Mouse (Mus musculus) neural tube, embryonic 13.5 days (tissue): ENCODE data around the gene Sugt1. TPM values are rescaled to one million over a fixed set of nuclear protein-coding genes. Genes with fewer than 3 reads are reported as not detected.

Source experiments
- ATAC-seq: fragments of 200-750 bp; cut with Nextera tagmentation; 2 replicates; pipeline ENCODE4 v1.8.0; 2017; ENCODE audit warnings: low read depth, mild to moderate bottlenecking, moderate TSS enrichment, moderate library complexity
- H3K27ac ChIP-seq: fragments of 300-500 bp; sonication (generic); replicated peaks from 2 replicates; pipeline ENCODE4 v1.5.1; 2015; ENCODE audit warnings: moderate library complexity, mild to moderate bottlenecking, inconsistent platforms
- H3K27me3 ChIP-seq: fragments of 300-500 bp; sonication (generic); 2 replicates; pipeline ENCODE4 v1.6.1; 2015; ENCODE audit warnings: mild to moderate bottlenecking, inconsistent platforms
- H3K36me3 ChIP-seq: fragments of 300-500 bp; sonication (generic); 2 replicates; pipeline ENCODE4 v1.6.1; 2015; ENCODE audit warnings: mild to moderate bottlenecking, inconsistent platforms
- H3K4me1 ChIP-seq: fragments of 300-500 bp; sonication (generic); replicated peaks from 2 replicates; pipeline ENCODE4 v1.6.1; 2015; ENCODE audit warnings: inconsistent platforms
- H3K4me2 ChIP-seq: fragments of 300-500 bp; sonication (generic); 2 replicates; pipeline ENCODE4 v1.6.1; 2015; ENCODE audit warnings: inconsistent platforms, mild to moderate bottlenecking, moderate library complexity
- H3K4me3 ChIP-seq: fragments of 300-500 bp; sonication (generic); 2 replicates; pipeline ENCODE4 v1.5.1; 2015; ENCODE audit warnings: mild to moderate bottlenecking, inconsistent platforms
- H3K9ac ChIP-seq: fragments of 300-500 bp; sonication (generic); 2 replicates; pipeline ENCODE4 v1.6.1; 2015; ENCODE audit warnings: moderate library complexity, mild to moderate bottlenecking, inconsistent platforms
- H3K9me3 ChIP-seq: fragments of 300-500 bp; sonication (generic); 2 replicates; pipeline ENCODE4 v1.6.1; 2016; ENCODE audit warnings: inconsistent platforms
- WGBS: fragments of 180-500 bp; shearing (Covaris S2); methylation state at CpG from one replicate; pipeline ENCODE4 v1.1.7; 2015; 5-methylcytosine and 5-hydroxymethylcytosine counted together
- polyA plus RNA-seq: library from polyadenylated mRNA; unstranded; fragments of >200 nt; fragmentation: Nextera tagmentation; extraction: Ambion mirVana; gene quantifications from 2 replicates; pipeline ENCODE4 v1.2.1, GENCODE M21; 2015

Gene Sugt1
- polyA plus RNA-seq, 1 experiment from 2014 or later, result 140 TPM

- Histone ChIP-seq H3K27me3 (no peaks in the 10 kb centered on the region), H3K4me3 (no peak overlapping the region), H3K4me2 (peak overlapping the region; percentile 47), H3K9me3 (no peaks in the 10 kb centered on the region), H3K27ac (peak overlapping the region; percentile 66), H3K4me1 (peaks cover 47% of the 10 kb centered on the region), H3K9ac (peak overlapping the region; percentile 23; the same call in 1 of the 2 replicates), H3K36me3 (no peaks in the 10 kb centered on the region)
- ATAC-seq, result 0 out of 2 replicates have a peak, but pooled peaks have one; percentile 9
- 20% methylated on average over 5 of the region's 5 CpGs for WGBS
Measured at GRCm38 (mm10) chr14:79660467-79660866, 73.0 kb downstream of the Sugt1 start.

- Histone ChIP-seq H3K9ac (peak overlapping the region; percentile 48), H3K36me3 (no peaks in the 10 kb centered on the region), H3K4me1 (peaks cover 47% of the 10 kb centered on the region), H3K4me2 (peak overlapping the region; percentile 47), H3K9me3 (no peaks in the 10 kb centered on the region), H3K27ac (peak overlapping the region; percentile 66), H3K4me3 (peak overlapping the region; percentile 26), H3K27me3 (no peaks in the 10 kb centered on the region)
- ATAC-seq, result peak; percentile 49; the same call in 1 of the 2 replicates
- 18% methylated on average over 33 of the region's 33 CpGs for whole genome bisulfite sequencing
Measured at GRCm38 (mm10) chr14:79661005-79661917, 73.8 kb downstream of the Sugt1 start.

GRCm38 (mm10) chr14:79662001-79662400, 74.5 kb downstream of the Sugt1 start, which contains the start of gene Cnmd:
TSS of gene Cnmd (minus strand) at chr14:79662170.
- Histone ChIP-seq H3K27ac (peak within 1 kb of the TSS; percentile 66), H3K4me2 (peak within 1 kb of the TSS; percentile 47), H3K27me3 (no peaks in the 10 kb centered on the region), H3K4me1 (peaks cover 47% of the 10 kb centered on the region), H3K9me3 (no peaks in the 10 kb centered on the region), H3K9ac (peak within 1 kb of the TSS; percentile 48), H3K36me3 (no peaks in the 10 kb centered on the region), H3K4me3 (peak within 1 kb of the TSS; percentile 26)
- WGBS, result 65% methylated on average over 4 of the region's 4 CpGs
- ATAC-seq, result no peak

GRCm38 (mm10) chr14:79671008-79671407, 83.5 kb downstream of the Sugt1 start:
- Histone ChIP-seq H3K9ac (no peak overlapping the region), H3K36me3 (no peaks in the 10 kb centered on the region), H3K4me3 (no peak overlapping the region), H3K27me3 (no peaks in the 10 kb centered on the region), H3K9me3 (peaks cover 5% of the 10 kb centered on the region), H3K27ac (no peak overlapping the region), H3K4me2 (no peak overlapping the region), H3K4me1 (peaks cover 27% of the 10 kb centered on the region)
- WGBS, result 86% methylated on average over 3 of the region's 3 CpGs
- no peak for ATAC-seq

GRCm38 (mm10) chr14:79672567-79672966, 85.1 kb downstream of the Sugt1 start:
- Histone ChIP-seq H3K4me1 (peaks cover 40% of the 10 kb centered on the region), H3K27me3 (no peaks in the 10 kb centered on the region), H3K4me2 (no peak overlapping the region), H3K9me3 (peaks cover 5% of the 10 kb centered on the region), H3K9ac (no peak overlapping the region), H3K27ac (peak overlapping the region; percentile 62), H3K36me3 (no peaks in the 10 kb centered on the region), H3K4me3 (no peak overlapping the region)
- WGBS, result 30% methylated on average over 5 of the region's 5 CpGs
- ATAC-seq, result no peak

- Histone ChIP-seq H3K9ac (no peak overlapping the region), H3K4me2 (no peak overlapping the region), H3K4me3 (no peak overlapping the region), H3K4me1 (peaks cover 40% of the 10 kb centered on the region), H3K36me3 (no peaks in the 10 kb centered on the region), H3K9me3 (peaks cover 5% of the 10 kb centered on the region), H3K27ac (peak overlapping the region; percentile 62), H3K27me3 (no peaks in the 10 kb centered on the region)
- ATAC-seq, result peak; percentile 62
- 31% methylated on average over 17 of the region's 17 CpGs for WGBS
Measured at GRCm38 (mm10) chr14:79673083-79674013, 85.9 kb downstream of the Sugt1 start.

- no peak for ATAC-seq
- Histone ChIP-seq H3K4me3 (no peak overlapping the region), H3K27ac (peak overlapping the region; percentile 42; the same call in 1 of the 2 replicates), H3K36me3 (no peaks in the 10 kb centered on the region), H3K9ac (no peak overlapping the region), H3K4me1 (peaks cover 40% of the 10 kb centered on the region), H3K4me2 (no peak overlapping the region), H3K27me3 (no peaks in the 10 kb centered on the region), H3K9me3 (no peaks in the 10 kb centered on the region)
- 48% methylated on average over 15 of the region's 15 CpGs for WGBS
Measured at GRCm38 (mm10) chr14:79677108-79677753, 89.7 kb downstream of the Sugt1 start.

- WGBS, result 52% methylated on average over 14 of the region's 14 CpGs
- Histone ChIP-seq H3K36me3 (no peaks in the 10 kb centered on the region), H3K27me3 (no peaks in the 10 kb centered on the region), H3K9me3 (no peaks in the 10 kb centered on the region), H3K4me3 (no peak overlapping the region), H3K4me1 (peaks cover 31% of the 10 kb centered on the region), H3K9ac (no peak overlapping the region), H3K4me2 (no peak overlapping the region), H3K27ac (no peak overlapping the region)
- ATAC-seq, result no peak
Measured at GRCm38 (mm10) chr14:79677891-79678687, 90.6 kb downstream of the Sugt1 start.

- no peak overlapping the region for H3K27ac ChIP-seq
- peaks cover 19% of the 10 kb centered on the region for H3K4me1 ChIP-seq
- H3K4me3 ChIP-seq, result no peak overlapping the region
- no peaks in the 10 kb centered on the region for H3K36me3 ChIP-seq
- H3K27me3 ChIP-seq, result no peaks in the 10 kb centered on the region
- ATAC-seq, result no peak
- no peak overlapping the region for H3K9ac ChIP-seq
- no peak overlapping the region for H3K4me2 ChIP-seq
- H3K9me3 ChIP-seq, result no peaks in the 10 kb centered on the region
- 55% methylated on average over 5 of the region's 5 CpGs for WGBS
Measured at GRCm38 (mm10) chr14:79680652-79681051, 93.2 kb downstream of the Sugt1 start.
